Mouse (Mus musculus) brain, adult 10 weeks (tissue): ENCODE results near the gene Utp15. TPM values are rescaled to one million over a fixed set of nuclear protein-coding genes. Genes with fewer than 3 reads are reported as not detected.

Experiments
- polyA plus RNA-seq: library from polyadenylated mRNA; stranded (reverse); fragments of 350-450 nt; fragmentation: Illumina TruSeq; extraction: RNeasy Lipid Tissue Mini Kit (QIAGEN cat#74804); gene quantifications from one replicate; pipeline ENCODE4 v1.2.3, GENCODE M21; 2015; ENCODE audit warnings: low read depth, low replicate concordance

The Utp15 gene
- 18.3 TPM for polyA plus RNA-seq

DNA sequence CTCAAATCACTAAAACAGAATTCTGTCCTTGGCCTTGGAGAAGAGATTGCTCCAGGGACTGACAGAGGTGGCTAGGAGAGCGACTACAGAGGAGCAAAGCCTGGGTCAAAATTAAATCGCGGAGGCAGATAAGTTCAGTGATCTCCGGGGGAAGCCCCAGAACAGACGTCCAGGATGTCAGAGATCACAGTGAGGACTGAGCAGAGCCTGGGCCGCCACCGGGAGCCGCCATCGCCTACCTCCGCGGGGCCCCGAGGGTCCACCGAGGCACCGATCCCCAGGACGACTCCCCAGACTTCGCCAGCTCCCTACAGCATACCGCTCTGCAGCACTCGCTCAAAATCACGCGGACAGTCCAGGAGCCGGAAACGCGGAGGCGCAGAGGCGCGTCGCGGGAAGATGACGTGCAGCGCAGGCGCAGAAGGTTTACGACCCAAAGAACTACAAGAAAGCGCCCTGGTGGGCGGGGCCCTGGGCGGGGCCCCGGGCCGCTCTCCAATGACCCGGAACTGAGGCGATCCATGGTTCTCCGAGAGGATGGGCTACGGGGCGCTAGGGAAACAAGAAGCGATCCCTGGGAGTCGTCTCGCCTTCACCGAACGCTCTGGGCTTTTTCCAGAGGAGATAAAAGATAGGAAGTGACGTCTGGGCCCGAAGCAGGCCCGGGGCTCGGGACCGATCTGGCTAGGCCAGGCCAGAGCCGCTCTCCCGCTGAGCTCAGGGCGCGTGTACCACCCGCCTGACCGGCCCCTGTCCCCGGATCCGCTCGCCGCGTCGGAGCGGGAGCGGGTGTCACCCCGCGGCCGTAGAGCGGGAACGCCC, at the start of gene Utp15, which contains the start of gene Ankra2:
Gene Utp15 (minus strand): TSS at position 406 of the 822 bp plus-strand sequence.
Gene Ankra2 (plus strand): TSS at position 439 of the 822 bp plus-strand sequence.

DNA sequence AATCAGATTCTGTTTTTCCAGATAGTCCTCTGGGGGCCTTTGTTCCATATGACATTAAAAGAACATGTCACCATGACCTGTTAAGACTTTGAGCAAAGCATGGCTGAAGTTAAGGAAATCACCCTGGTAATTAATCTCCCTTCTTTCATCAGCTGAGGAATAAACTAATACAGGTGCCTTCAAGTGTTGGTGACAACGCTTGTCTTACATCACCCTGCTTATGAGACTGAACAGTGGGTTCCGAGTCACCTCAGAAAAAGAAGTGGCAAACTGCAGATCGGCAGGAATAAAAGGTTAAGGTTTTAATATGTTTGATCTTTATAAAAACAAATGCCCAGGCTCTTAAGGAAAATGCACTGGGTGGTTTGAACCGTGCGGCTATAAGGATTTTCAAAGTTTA, 16.8 kb upstream of the Utp15 start, which contains the start of gene Gm21976:
Gene Gm21976 (plus strand): TSS at position 202 of the 400 bp plus-strand sequence.

DNA sequence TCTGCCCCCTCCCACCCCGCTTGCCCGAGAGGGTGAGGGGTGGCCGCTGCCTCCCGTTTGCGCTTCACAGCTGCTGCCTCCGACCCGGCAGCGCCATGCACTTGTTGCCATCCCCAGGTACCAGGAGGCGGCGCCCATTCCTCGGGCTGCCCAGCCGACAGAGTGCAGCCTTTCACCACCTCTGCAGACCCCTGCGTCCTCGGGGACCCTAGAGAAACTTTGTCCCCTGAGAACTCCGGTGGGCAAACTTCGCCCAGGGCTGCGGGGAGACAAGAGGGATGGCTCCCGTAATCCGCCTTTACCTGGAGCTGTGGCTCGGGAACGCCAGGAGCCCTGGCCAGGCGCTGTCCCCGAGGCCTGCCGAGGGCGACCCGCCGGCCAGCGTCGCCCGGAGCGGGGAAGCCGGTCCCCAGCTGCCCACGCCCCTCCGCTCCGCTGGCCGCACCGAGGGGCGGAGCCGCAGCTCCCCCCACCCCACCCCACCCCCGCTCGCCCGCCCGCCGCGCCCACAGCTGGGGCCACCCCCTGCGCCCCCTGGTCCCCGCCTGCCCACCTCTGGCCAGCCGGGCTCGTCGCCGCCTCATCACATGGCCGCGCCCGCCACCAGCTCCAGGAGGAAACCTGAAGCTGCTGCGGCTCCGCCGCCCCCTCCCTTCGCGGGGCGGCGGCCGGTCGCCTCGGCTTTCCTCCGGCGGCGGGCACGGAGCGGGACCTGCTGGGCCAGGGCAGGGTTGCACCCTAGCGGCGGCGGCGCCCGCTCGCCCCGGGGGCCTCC, 56.9 kb downstream of the Utp15 start, which contains the start of gene Arhgef28:
Gene Arhgef28 (minus strand): TSS at position 669 of the 775 bp plus-strand sequence.

Other genes with a start within 250 kb of the Utp15 start
- gene Arhgef28, start 56.6 kb downstream of the Utp15 start, polyA plus RNA-seq, result 17.8 TPM
- gene Ankra2, start within 50 bp of the Utp15 start, polyA plus RNA-seq, result 43.3 TPM
- gene Gm21976, start 16.8 kb upstream of the Utp15 start, polyA plus RNA-seq, result not detected
- 406 TPM for gene Btf3, start 54.0 kb upstream of the Utp15 start, polyA plus RNA-seq
- 0.55 TPM for gene Foxd1, start 91.2 kb upstream of the Utp15 start, polyA plus RNA-seq
- not detected for gene Gm10320, start 229.0 kb upstream of the Utp15 start, polyA plus RNA-seq